Mouse (Mus musculus) c-Kit-negative CD71-positive TER-119-positive erythroid progenitor cells, embryonic 14.5 days (primary cell): ENCODE data around the gene Tor1aip2.
A peak's percentile ranks its signal among the peaks of the same experiment; 100 is the strongest.

Source experiments
- DNase-seq: peaks from one replicate; pipeline ENCODE4 v3.0.0-alpha.2; 2013; ENCODE audit warnings: low read depth, low spot score

Gene Tor1aip2

DNA sequence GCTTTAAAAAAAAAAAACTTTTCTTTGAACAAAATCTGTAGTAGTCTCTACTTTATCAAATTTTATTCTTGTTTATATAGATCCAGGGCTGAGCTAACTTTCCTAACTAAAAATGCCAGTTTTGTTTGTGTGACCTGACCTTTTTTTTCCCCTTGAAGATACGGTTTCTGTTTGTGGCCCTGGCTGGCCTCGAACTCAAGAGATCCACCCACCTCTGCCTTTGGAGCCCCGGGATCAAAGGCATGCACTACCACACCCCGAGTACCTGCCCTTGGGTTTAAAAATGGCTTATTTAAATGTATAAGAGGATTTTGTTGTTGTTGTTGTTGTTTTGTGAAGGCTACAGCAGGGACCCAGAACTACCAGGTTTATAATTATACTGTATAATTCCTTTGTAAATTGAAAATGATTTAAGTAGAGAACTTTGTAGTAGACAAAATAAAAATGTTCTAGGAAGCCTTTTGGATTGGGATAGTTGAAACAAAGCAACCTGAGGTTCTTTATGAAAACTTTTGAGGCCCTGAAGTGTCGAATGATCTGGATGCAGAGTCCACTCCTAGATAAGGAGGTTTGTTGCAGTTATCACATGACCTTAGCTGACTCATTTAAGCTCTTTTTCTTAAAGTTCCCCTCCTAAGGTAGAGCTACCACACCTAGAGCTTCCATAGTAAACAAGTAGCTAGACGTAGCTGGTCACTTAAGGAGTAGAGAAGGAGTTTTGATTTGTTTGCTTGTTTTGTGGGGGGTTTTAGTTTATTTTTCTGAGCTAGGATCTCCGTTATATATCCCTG, 6.4 kb downstream of the Tor1aip2 start:
- peak; percentile 39 for DNase-seq

DNA sequence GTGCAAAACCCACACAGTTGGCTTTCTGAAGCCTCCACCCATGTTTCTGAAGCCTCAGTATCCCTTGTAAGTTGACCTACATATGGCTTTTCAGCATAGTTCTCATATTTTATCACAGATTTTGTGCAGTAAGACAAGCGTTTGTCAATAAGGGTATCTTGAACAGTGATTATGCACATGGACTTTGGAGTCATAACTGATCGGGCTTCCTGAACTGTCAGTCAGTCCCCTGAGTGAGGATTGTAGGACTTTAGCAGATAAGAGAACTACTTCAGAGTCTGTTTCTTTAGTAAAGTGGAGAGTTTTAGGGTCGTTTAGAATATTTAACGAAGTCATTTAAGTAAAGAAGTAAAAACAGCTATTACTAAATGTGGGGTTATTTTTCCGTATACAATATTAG, 7.3 kb downstream of the Tor1aip2 start:
- no peak for DNase-seq

GRCm38 (mm10) chr1:156043027-156043426, 7.8 kb downstream of the Tor1aip2 start:
- DNase-seq, result peak; percentile 25

DNA sequence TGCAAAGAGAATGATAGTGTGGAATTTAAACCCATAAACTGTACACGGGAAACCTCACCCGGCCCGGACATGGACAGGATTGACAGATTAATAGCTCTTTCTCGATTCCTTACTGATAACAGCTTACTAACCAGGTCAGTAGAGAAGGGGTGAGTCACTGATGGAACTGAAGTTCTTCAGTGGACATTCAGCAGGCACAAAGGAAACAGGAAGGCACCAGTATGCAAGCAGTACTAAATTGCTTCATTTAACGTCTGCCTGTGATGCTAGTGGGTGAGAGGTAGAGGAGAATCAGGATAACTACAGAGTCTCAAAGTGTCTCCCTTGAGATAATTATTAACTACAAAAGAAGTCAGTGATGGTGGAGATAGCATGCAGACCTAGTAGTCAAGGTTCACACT, 9.0 kb downstream of the Tor1aip2 start:
- DNase-seq, result no peak

- DNase-seq, result no peak
Observed at GRCm38 (mm10) chr1:156046688-156047087, 11.5 kb downstream of the Tor1aip2 start.

DNA sequence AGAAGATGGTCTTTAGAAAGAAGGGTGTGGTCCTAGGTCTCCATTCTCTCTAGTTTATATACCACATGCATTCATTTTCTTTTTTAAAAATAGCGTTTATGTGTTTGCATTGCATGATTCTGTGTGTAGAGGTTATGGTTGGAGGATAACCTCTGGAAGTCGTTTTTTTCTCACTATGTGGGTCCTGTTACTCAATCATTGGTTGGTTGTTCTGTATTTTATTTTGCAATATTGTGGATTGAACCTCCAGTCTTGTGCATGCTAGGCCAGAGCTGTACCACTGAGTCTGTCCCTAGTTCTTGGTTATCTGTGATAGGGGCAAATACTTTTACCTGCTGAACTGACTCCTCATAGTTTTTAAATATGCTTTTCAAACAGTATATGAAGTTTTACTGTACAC, 23.0 kb downstream of the Tor1aip2 start:
- DNase-seq, result no peak

DNA sequence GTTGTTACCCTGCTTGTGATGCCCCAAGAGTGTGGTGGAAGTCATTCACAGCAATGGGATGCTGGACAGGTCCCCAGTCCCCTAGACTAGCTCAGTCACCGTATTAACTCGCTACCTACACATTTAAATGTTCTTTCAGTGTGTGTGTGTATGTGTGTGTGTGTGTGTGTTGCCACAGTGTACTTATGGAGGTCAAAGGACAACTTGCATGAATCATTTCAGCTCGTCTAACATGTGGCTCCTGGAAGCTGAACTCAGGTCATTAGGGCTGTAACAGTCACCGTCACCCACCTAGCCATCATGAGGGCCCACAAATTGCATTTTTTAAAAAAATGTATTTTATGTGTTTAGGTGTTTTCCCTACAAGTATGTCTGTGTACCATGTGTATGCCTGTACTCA, 27.0 kb downstream of the Tor1aip2 start:
- no peak for DNase-seq

GRCm38 (mm10) chr1:156066133-156066532, 30.9 kb downstream of the Tor1aip2 start:
- no peak for DNase-seq

- no peak for DNase-seq
Observed at GRCm38 (mm10) chr1:156070106-156070505, 34.9 kb downstream of the Tor1aip2 start.

DNA sequence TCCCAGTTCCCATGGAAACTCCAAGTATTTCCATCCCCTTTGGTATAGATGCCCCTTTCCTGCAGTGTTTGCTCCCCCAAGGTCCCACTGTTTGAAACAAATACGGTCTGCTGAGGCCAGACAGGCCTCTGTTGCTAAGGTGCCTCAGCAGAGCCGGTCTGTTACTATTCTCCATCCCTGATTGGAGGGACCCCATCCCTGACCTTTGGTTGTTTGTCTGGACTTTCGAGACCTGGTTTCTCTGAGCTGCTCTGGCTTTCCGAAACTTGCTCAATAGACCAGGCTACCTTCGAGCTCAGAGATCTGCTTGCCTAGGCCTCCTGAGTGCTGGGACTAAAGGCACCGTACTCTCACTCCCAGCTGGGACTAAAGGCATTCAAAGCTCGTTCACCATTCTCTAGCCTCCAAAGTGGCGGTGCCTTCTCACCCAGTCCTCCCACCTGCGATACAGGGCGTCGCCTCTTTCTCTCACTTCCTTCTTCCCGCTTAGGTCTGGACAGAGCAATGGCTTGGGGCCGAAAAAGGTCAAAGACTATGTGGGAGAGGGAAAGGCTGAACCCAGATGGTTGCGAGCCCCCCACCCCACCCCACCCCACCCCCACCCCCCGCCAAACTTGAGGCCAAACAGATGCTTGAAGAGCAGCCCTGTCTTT, 38.1 kb downstream of the Tor1aip2 start:
- DNase-seq, result no peak

DNA sequence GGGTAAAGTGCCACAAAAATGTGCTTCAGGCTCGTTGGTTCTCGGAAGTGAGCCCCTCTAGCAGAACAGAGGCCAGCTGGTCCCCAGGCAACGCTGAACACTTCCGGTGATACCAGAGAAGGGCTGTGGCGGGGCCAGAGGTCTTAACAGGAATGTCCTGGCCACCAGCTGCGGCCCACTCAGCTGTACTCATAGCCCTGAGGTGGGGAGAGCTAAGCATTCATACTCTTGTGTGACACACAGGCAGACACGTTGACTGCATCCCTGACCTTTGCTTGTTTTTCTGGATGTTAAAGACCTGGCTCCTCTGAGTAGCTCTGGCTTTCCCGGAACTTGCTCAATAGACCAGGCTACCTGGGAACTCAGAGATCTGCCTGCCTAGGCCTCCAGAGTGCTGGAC, 39.4 kb downstream of the Tor1aip2 start:
- no peak for DNase-seq

DNA sequence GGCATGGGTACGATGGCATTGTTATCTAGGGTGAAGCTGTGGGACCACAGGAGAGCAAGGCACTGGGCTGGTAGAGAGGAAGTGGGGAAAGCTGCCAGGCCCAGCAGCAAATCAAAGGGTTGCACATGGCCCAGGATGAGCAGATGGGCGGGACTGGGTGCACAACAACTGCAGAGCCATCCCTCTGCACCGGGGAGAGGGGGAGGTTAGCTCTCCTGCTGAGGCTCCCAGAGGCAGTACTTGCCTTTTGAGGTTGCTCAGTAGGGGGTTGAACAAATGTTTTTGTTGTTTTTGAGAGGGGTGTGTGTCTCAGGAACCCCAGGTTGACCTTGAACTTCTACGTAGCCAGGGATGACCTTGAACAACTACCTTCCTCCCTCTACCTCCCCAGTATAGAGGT, 41.3 kb downstream of the Tor1aip2 start:
- DNase-seq, result no peak

- no peak for DNase-seq
Observed at GRCm38 (mm10) chr1:156077655-156078054, 42.5 kb downstream of the Tor1aip2 start.

DNA sequence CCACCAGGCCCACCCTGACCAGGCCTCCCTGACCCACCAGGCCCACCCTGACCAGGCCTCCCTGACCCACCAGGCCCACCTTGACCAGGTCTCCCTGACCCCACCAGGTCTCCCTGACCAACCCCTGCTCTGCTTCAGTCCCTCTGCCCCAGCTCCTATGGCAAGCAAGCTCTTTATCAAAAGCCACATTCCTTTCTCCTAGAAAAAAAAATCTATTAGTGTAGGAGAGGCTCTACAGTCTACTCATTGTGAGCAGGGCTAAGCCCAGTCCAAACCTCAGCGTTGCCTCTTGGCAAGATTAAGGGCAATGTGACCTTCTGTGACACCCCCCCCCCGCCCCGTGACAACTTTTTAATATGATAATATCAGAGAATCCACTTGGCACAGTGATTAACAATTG, 49.4 kb downstream of the Tor1aip2 start:
- no peak for DNase-seq

- DNase-seq, result peak; percentile 46
Observed at GRCm38 (mm10) chr1:156085770-156086169, 50.6 kb downstream of the Tor1aip2 start.

DNA sequence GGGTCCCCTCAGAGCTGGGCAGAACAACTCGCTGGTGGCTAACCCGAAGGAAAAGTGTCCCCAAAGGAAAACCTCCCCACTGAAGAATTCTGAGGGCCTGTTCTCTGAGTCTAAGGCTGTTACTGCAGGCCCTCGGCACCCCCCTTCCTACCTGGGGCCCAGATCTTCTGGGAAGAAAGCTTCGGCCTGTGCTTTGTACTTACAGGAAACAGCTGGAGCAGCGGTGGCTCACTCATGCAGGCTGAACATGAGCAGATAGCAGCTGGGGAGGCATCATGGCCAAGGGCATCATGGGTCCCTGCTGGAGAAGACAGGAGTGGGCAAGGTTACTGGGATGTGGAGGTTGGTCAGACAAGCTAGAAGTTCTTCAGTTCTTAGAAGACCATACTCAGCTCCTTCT, 52.4 kb downstream of the Tor1aip2 start:
- no peak for DNase-seq

DNA sequence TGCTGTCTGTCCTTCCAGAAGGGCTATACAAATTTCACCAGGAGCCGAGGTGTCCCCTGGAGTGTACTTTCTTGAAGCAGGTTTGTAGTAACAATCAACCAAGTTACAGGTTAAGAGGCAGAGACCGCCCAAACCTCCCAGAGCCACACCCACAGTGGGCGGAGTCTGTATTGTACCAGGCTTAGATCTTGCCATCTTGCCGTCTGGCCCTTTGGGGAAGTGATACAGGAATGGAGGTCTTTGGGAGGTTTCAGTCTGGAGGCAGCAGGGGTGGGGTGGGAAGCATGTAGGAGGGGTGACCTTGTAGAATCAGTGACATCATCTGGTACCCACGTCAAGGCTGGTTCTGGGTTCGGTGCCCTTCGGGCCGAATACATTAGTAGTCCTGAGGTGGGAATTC, 54.4 kb downstream of the Tor1aip2 start:
- no peak for DNase-seq

DNA sequence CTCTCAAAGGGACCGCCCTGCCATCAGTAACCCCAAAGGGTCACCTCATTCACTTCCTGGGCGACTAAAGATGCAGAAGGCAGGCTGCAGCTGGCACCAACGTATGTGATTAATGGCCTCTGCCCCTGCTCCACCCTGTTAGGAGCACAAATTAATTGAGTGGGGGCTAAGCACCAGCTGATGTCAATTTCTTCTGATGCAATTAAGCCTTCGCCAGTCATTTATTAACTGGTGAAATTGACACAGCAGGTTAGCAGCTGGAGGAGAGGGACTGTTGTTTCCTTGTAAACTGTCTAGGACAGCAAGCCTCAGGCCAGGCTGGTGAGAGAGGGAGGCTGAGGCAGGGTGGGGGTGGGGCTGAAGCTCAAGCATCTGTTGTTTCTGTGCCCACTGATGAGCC, 54.8 kb downstream of the Tor1aip2 start:
- DNase-seq, result no peak

DNA sequence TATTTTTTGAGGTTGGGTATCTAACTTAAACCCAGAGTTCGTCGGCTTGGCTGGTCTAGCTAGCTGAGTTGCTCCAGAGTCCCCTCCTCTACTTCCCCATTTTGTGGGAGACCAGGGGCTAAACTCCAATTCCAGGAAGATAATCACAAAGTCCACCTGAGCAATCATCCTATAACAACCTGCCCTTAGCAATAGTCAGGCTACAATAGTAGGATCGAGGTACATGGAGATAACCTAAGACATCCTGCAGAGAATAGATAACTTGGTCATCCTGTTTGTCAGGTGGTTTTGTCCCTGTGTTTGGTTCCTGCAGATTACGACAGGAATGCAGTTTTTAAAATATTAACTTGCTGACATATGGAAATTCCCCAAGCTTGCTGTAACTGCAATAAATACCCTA, 56.6 kb downstream of the Tor1aip2 start:
- no peak for DNase-seq

GRCm38 (mm10) chr1:156103763-156104162, 68.6 kb downstream of the Tor1aip2 start:
- DNase-seq, result no peak

DNA sequence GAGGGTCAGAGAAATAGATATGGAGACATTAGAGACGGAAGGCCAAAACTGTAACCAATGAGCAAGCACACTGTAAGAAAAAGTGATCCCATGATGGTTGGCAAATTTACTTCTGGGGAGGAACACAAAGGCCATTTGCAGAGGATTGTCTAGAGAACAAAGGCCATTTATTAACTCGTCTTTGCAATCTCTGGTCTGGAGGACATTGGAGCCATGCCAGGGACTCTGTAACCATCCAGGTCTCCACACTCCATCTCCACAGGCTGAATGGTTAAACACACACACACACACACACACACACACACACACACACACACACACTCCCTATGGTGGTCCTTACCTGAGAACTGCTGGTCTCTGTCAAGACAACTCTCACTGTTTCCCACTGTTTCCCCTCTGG, 70.2 kb downstream of the Tor1aip2 start:
- DNase-seq, result no peak

DNA sequence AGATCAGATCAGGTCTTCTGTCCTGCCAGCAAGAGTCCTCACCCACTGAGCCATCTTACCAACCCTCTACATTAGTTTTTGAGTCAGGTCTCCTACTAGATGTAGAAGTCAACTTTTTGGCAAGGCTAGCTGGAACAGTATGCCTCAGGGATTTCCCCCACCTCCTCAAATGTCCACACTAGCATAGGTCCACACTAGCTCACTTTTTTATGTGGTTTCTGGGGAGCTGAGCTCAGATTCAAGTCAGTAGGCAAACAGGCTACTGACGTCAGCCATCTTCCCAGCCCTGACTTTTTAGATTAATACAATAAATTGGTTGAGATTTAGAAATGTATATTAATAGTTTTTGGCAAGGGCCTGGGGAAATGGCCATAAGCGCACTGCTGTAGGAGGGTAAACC, 72.2 kb downstream of the Tor1aip2 start:
- no peak for DNase-seq

GRCm38 (mm10) chr1:156108400-156108799, 73.2 kb downstream of the Tor1aip2 start:
- no peak for DNase-seq
